Mouse (Mus musculus) liver, postnatal 0 days (tissue): ENCODE measurements at regions not wholly inside any gene's neighbourhood (a gene's known extent, or its start where the extent isn't known, plus 50 kb on each side); places are given as distances from the start of the nearest gene placed in this dataset.

Experiments used
- CTCF ChIP-seq: sonication (generic); IDR thresholded peaks from 2 replicates; pipeline ENCODE4 v1.5.1; 2016; ENCODE audit warnings: antibody characterized with exemption, low read depth
- EP300 ChIP-seq: IDR thresholded peaks from 2 replicates; pipeline ENCODE4 v1.6.1; 2016; ENCODE audit warnings: antibody characterized with exemption, low read depth, mild to moderate bottlenecking

DNA sequence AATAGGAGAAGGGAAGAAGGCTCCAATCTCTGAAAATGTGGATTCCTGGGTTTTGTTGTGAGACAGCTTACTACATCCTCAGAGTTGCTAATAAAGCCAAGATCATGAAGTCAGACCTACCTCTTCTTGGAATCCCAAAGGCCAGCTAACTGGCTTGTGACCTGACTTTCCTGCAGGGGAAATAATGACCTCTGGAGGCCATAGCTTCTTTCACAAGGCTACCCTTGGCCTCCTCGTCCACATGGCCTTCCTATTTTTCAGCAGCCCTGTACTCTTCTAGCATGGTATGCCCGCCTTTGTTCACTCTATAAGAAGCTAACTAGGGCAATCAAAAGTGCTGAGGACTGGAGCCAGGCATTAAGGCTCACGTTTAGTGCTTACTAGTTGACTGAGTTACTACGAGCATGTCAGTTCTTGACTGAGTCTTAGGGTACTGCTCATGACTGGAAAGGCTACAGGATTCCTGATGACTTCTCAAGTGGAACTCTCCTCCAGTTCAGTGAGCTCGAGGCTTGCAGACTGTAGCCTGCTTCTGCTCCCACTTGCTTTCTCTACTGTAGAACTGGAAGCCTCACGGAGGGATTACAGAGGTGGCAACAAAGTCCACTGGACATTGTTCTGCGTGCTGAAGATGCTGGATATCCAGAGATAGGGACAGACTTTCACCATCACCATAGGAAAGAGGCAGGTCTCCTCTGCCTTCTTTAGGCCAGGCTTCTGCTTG lies 230.8 kb upstream of the Map3k1 start:
- TF ChIP-seq EP300 (no peak), CTCF (0 out of 2 replicates have a peak, but pooled peaks have one; percentile 10)
